ENCODE assay signal across 1 mouse cellular context in genomic region chr9:48817399-48817793, GRCm38 (mm10).
TF ChIP-seq lines count a peak whose summit lies in the region.

No protein-coding gene starts in this region.

TF ChIP-seq in CH12.LX, 34 proteins besides CTCF, POLR2A, EP300 and RAD21 (continued from another document):
- TF ChIP-seq ZC3H11A (IDR thresholded peaks at IDR 0.05; ENCODE audit: low read depth, low read length) (no peak), MYC (IDR thresholded peaks at IDR 0.05; ENCODE audit: low read depth, low read length) (peak; percentile 64; the same call in 1 of the 2 replicates), ETS1 (conservative IDR thresholded peaks at IDR 0.05; ENCODE audit: low read depth, low read length) (peak; percentile 97)
